Mouse (Mus musculus) limb, embryonic 10.5 days (tissue): Measurements from ENCODE around the gene Zfp607b. TPM values are rescaled to one million over a fixed set of nuclear protein-coding genes. Genes with fewer than 3 reads are reported as not detected.

Experiments
- polyA plus RNA-seq: library from polyadenylated mRNA; unstranded; fragments of >200 nt; fragmentation: Nextera tagmentation; extraction: Ambion mirVana; gene quantifications from 2 replicates; pipeline ENCODE4 v1.2.1, GENCODE M21; 2016

Gene Zfp607b
- polyA plus RNA-seq, 1 experiment from 2014 or later, result 3.3 TPM

Other genes starting within 250 kb of the Zfp607b start
- gene Sptbn4, start 241.7 kb upstream of the Zfp607b start, polyA plus RNA-seq, result 0.15 and 0.19 TPM in 2 replicates
- 33.3 and 34.9 TPM in 2 replicates for gene Blvrb, start 241.4 kb upstream of the Zfp607b start, polyA plus RNA-seq
- gene Sertad3, start 215.6 kb upstream of the Zfp607b start, polyA plus RNA-seq, result 20.1 and 29.7 TPM in 2 replicates
- 25.0 and 29.8 TPM in 2 replicates for gene Sertad1, start 202.4 kb upstream of the Zfp607b start, polyA plus RNA-seq
- gene Prx, start 190.0 kb upstream of the Zfp607b start, polyA plus RNA-seq, result 3.5 and 4.3 TPM in 2 replicates
- gene Hipk4, start 166.1 kb upstream of the Zfp607b start, polyA plus RNA-seq, result 0.54 and 0.79 TPM in 2 replicates
- 31.6 and 49.5 TPM in 2 replicates for gene Pld3, start 136.1 kb upstream of the Zfp607b start, polyA plus RNA-seq
- 40.8 and 41.2 TPM in 2 replicates for gene 2310022A10Rik, start 136.1 kb upstream of the Zfp607b start, polyA plus RNA-seq
- gene Akt2, start 97.8 kb upstream of the Zfp607b start, polyA plus RNA-seq, result 91.3 and 95.0 TPM in 2 replicates
- gene Ttc9b, start 35.4 kb upstream of the Zfp607b start, polyA plus RNA-seq, result 0.23 TPM in 1 of 2 replicates, not detected in the other
- gene Map3k10, start 14.7 kb upstream of the Zfp607b start, polyA plus RNA-seq, result 9.2 and 12.3 TPM in 2 replicates
- 38.2 and 49.5 TPM in 2 replicates for gene Zfp60, start 42.0 kb downstream of the Zfp607b start, polyA plus RNA-seq
- 1.7 and 1.9 TPM in 2 replicates for gene Zfp626, start 117.9 kb downstream of the Zfp607b start, polyA plus RNA-seq
- 8.6 and 11.0 TPM in 2 replicates for gene Zfp59, start 149.3 kb downstream of the Zfp607b start, polyA plus RNA-seq
- gene Zfp607a, start 168.2 kb downstream of the Zfp607b start, polyA plus RNA-seq, result 3.6 and 3.9 TPM in 2 replicates
- gene Zfp974, start 240.1 kb downstream of the Zfp607b start, polyA plus RNA-seq, result 6.7 and 12.8 TPM in 2 replicates